Mouse (Mus musculus) T-cell, adult 2 months (primary cell): Measurements from ENCODE around the gene Cyp2d22.
A peak's percentile ranks its signal among the peaks of the same experiment; 100 is the strongest.

Source experiments
- DNase-seq: peaks from one replicate; pipeline ENCODE4 v3.0.0; 2022; ENCODE audit warnings: low spot score

Gene Cyp2d22

DNA sequence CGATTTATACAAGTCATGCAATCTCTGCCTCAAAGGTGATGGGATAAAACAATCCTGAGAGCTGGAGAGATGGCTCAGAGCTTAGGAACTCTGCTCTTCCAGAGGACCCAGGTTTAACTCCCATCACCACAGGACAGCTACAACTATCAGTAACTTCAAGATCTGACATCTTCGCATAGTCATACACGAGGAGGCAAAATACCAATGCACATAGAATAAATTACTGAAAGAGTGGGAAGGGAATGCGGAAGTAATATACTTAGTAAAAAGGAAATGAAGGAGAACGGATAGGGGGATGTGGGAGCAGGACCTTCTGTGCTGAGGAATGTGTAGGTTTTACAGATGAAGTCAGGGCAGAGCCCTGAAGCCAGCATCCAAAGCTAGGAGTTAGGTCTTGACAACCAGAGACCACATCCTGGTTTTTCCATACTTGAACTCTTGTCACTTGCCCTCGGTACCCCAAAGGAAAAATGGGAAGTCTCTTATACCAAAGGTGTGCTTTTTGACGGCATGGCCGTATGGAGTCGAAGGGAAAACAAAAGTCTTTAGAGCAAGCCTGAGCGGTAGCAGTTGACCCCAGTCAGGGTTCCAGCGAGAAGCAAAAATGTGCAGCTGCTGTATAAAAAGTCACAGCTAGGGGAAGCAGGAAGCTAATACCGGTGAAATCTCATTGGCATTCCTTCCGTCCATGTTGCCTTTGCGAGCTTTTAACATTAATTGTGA, 33.3 kb downstream of the Cyp2d22 start:
- no peak for DNase-seq

DNA sequence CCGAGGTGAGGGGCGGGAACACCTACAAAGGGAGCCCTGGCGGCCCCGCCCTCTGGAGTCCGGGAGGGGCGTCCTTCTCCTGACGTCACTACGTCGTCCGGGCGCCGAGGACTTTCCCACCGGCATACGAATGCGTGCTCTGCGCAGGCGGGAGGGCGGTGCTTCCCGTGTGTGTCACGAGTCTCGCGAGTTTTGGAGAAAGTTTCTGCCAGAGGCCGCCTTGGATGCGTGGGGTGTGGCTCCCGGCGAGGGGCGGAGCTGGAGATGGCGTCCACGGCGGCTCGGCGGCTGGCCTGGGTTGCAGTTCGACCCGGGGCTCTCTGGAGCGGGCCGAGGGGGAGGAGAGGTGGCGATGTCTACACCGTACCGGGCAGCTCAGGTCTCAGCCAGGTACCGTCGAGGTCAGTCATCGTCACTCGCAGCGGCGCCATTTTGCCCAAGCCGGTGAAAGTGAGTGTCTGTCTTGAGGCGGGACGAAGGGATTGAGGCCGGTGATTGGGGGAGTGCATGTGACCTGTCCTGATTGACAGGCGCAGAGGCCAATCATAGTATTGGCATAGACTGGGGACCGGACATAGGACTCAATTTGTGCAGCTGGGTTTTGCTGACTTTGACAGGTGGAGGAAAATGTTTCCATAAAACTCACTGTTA, 34.1 kb downstream of the Cyp2d22 start:
- peak; percentile 97 for DNase-seq

DNA sequence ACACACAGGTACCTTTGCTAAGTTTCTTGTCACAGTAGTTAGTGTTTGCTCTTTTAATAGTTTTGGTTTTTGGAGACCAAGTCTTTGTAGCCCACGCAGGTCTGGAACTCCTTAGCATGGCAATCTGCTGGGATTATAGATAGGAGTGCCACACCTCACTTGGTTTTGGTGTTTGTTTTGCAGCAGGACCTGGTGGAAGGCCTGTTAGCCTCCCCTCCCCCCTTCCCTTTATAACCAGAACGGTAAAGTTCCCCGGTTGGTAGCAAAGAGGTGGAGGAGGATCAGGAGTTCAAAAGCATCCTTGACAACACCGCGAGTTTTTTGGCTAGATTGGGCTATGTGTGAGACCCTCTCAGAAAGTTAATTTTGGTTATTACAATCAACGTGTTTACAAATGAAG, 35.1 kb downstream of the Cyp2d22 start:
- no peak for DNase-seq

DNA sequence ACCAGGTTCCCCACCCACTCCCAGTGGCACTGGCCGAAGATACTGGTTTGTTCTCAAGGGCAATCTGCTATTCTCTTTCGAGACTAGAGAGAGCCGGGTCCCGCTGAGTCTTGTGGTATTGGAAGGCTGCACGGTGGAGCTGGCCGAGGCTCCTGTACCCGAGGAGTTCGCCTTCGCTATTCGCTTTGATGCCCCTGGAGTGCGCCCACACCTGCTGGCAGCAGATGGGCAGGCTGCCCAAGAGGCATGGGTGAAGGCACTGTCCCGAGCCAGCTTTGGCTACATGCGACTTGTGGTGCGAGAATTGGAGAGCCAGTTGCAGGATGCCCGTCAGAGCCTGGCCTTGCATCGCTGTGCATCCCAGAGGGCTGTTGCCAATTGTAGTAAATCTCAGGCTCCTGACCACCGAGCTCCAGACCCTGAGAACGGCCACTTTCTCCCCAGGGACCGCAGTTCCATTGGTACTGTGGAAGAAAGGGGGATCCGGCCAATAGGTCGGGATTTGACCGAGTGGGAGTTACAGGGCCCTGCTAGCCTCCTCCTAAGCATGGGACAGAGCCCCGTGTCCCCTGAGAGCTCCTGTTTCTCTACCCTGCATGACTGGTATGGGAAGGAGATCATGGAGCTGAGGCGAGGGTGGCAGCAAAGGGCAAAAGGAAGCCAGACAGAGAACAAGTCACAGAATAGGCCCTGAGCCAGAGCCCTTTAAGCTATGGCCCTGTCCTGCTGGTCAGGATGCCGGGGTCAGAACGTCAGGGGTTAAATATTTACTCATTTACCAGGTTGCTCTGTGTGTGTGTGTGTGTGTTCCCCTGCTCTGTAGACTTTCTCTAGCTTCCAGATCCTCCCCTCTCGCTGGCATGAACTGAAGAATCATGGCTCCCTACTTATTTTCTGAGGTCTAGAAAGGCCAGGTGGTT, 36.4 kb downstream of the Cyp2d22 start:
- no peak for DNase-seq

DNA sequence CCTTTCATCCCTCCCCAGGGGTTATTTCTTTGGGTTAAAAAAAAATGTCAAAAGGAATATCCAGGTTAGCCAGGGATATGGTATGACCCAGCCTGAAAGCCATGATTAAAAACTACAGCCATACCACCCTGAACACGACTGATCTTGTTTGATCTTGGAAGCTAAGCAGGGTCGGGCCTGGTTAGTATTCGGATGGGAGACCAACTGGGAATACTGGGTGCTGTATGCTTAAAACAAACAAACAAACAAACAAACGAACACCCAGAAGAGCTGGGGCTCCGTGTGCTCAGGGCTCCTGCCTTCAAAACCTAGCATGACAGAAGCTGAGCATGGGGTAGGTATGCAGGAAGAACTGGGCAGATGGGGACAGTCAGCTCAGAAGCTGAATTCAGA, 37.5 kb downstream of the Cyp2d22 start:
- DNase-seq, result no peak

DNA sequence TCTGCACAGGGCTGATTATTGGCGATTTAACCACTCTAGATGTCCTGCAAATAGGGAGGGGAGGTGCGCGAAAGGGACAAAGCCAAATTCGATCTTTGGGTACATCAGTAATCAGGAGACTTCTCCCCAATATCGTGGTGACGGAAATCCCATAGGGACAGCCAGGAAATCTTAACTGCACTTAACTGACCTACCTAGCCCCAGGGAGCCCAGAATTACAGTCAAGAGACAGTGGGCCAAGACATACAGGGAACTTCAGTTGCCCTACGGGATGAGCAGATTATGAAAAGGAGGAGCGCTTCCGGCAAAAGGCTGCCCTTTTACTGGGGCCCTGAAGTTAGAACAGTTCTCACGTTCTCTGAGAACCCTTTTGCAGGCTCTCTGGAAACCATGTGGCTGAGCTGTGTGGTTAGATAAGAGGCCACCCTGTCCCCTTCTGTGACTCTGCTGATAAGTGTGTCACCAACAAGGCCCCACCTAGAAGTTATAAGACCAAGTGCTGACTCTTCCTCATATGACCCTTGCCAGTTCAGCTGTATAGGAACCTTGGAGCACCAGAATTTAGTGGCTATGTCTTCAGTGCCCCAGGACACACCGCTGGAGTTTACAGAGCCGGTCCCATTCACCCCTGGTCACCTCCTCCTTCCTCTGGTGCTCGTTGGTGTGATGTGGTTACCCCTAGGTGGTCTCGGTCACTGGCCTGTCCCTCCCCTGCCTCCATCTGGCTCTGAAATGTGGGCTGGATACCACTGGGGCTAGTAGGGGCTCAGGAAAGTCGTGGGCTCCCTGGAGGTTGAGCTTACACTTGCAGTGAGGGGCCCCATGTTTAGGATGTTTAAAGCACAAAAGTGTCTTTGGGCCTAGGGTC, 38.2 kb downstream of the Cyp2d22 start:
- DNase-seq, result no peak

DNA sequence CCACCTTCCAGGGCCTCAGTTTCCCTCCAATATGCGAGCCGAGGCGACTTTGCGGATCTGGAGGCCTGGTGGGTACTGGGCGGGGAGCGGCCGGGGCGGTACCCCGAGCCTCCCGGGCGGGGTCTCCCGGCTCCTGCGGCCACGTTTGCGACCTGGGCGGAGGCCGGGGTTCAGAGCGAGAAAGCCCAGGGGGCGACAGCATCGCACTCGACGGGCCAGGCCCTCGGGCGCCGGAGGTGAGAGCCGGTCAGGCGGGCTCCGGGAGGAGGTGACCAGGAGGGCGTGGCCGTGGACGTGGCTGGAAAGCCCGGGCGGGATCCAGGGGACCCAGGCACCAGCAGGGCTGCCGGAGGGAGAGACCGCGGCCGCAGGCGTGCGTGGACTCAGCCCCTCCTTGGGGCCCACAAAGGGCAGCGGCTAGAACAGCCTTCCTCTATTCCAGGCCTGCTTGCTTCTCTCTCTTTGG, 39.0 kb downstream of the Cyp2d22 start:
- DNase-seq, result no peak

DNA sequence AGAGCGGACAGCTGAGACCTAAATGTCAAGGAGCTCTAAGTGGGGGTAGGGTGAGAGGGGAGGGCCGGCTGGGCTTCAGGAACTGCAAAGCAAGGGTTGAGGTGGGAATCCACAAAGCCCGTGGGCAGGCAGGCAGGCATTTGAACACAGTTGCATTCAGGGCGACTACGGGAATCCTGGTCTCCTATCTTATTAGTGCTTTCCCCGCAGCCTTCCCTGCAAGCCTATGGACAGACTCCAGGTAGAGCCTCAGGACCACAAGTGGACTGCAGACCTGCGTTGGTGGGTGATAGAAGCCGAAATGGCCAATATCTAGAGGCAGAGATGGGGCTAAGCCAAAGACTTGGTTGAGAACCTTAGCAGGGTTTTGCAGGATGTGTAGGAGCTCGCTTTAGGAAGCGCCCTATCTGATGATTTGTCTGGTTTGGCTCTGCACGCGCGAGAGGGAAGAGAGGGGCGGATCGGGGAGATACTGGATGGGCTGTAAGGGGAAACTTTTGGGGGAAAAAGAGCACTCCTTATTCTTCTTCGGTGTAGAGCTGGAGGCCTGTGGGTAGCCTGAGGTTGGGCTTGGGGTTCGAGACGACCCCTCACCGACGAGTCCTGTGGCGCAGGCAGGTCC, 39.5 kb downstream of the Cyp2d22 start:
- no peak for DNase-seq

DNA sequence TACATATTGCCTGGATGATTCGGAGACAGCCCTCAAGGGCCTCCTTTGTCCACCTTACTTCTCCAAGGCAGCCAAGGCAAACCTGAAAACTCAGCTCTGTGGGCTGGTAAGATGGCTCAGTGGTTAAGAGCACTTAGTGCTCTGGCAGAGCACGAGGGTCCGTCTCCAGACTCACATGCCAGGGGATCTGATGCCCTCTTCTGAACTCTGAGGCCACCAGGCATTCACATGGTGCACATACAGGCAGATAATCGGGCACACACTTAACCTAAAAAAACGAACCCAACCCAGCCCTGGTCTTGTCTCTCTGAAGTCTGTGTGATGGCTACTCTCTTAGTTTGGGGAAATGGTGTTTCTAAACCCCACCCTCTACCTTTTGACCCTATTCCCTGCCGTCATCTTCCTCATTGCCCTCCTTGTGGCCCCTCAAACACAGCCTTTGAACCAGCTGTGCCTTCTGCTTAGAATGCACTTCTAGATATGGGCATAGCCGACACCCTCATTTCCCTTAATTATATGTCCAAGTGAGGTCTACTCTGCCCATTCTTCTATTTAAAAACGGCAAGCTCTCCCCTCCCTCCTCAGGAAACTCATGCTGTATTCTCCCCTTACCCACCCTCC, 40.3 kb downstream of the Cyp2d22 start:
- DNase-seq, result no peak

DNA sequence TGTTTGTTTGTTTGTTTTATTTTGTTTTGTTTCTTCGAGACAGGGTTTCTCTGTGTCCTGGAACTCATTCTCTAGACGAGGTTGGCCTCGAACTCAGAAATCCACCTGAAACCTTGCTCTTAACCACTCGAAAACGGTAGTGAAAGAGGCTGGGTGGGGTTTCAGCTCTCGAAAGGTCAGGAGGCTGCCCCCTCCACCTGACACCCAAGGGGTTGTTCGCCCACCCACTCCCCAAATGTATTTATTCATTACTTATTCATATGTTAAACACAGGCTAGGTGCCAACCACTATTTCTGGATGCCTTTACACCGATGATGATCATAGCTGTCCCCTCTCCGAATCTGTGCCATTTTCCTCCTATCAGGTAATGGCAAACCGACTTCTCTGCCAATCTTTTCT, 40.9 kb downstream of the Cyp2d22 start:
- no peak for DNase-seq

DNA sequence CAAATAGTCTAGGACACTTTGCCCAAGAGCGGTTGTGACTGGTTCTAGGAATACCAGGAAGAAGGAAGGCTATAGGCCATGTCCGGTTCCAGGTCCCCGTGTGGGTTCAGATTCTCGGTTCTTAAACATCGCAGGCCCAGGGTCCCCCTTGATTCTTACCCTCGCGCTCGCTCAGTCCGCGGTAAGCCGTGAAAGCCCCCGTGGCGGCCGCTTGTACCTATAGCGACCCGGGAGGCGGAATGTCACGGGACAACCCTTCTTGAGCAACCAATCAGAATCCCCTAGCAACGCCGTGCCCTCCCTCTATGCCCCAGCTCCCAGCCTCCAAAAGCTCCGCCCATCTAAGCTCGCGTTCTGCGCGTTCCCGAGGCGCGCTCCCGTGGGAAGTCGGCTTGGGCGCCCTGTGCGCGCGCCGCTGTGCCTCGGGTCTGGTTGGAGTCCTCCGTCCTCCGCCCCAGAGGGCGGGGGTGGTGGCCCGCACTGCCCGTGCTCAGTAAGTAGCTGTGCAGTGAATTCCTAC, 41.4 kb downstream of the Cyp2d22 start, which contains the start of the genes Naga, Pheta2 and Smdt1:
Gene Naga, minus strand, starts transcription at position 333 of the 520 bp plus-strand sequence.
Gene Pheta2, plus strand, starts transcription at position 350 of the 520 bp plus-strand sequence.
Gene Smdt1, plus strand, starts transcription at position 367 of the 520 bp plus-strand sequence.
- DNase-seq, result peak; percentile 90

DNA sequence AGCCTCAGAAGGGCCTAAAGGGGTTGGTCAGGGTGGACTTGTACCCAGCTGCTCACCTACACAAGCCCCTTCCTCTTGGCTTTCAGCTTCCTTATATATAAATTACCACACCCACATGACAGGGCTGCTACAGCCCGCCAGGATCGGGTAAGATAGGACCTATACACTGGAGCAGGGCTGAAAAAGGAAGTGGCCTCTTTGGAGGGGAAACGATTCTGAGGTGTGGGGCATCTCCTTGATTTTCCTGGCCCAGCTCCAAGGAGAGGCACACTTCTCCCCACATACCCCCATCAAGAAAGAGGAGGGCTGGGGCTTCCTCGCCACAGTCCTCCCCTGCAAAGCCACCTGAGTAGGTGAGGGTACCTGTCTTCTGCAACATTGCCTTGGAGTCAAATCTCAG, 42.2 kb downstream of the Cyp2d22 start:
- DNase-seq, result no peak

DNA sequence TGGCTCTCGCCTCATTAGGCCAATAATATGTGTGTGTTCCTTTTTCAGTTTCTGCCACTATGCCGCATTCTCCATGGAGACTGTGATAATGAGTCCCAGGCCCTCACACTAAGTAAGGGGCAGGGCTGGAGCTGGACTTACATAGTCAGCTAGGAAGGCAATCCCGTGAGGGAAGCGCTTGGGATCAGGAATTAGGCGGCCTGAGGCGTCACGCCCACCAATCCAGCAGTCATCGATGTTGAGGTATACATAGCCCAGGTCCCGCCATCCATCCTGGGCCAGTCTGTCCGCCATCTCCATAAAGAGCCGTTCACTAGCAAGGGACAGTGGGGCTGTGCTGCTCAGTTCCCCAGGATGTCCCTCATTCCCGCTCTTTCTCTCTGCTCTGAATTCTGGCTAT, 43.4 kb downstream of the Cyp2d22 start:
- no peak for DNase-seq

DNA sequence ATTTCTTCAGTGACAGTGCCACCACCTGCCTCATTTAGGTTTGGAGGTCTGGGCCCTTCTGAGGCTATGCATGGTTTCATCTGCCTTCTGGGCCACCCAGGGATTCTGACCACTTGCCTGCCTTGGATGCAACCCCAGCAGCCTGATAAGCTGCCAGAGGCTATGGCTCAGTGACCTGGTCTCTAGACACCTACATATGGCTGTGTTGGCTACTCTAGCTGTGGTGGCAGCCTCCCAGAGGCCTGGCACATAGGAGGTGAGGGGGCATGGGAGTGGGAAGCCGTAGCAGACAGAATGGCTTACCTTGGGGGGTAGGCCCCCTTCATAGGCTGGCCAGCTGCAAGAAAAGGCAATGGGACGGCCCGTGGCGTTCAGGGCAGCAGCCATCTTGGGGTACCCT, 44.9 kb downstream of the Cyp2d22 start:
- DNase-seq, result no peak

DNA sequence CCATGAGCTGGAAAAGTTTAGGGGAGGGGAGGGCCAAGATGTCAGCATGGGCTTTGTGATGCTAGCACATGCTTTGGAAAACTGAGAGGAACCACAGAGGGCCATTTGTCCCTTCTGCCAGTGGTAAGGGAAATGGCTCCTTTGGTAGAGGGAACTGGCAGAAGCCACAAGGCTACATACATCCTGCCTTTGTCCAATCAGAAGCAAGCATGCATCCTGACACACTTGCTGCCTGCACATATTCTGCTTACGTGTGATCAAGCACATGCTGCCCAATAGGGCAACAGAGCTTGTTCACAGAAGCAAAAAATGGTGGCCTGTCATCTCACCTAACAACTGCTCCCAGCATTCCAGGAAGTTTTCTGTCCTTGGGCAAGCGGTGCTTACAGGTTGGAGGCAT, 54.7 kb downstream of the Cyp2d22 start:
- no peak for DNase-seq

DNA sequence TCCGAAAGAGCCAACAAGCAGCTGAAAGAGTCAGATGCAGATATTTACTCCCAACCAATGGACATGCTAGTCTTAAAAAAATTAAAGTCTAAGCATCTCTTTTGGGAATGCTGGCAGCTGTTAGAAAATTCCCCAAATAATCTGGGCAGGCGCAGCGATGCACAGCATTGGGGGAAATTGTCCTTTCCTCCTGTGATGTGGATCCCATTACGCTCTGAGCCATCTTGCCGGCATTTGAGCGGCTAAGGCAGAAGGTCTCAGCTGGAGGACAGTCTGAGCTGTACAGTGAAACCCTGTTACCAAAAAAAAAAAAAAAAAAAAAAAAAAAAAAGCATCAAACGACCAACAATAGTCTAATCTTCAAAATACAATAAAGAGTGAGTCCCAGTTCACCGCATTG, 57.9 kb downstream of the Cyp2d22 start:
- DNase-seq, result no peak
